Mouse (Mus musculus): Measurements from ENCODE around the gene Pcsk4.

DNA sequence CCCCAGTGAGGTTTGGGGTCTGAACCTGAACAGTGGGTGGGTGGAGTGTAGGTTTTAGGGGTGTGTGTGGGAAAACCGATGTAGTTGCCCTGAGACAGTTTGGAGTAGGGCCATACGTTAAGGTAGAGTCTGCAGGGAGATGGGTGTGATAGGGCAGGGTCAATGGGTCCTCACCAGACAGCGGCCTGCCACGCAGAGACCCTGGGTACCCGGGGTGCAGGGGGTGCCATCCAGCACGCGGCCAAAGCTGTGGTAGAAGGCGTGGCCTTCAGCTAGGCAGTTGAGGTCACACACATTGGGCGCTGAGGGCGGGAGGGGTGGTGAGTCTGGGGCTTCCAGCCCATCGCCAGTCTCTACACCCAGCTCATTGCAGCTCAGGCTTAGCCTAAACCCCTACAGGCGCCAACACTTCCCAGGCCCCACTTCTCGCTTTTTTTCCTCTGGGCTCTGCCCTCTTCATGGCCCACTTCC lies 14.2 kb upstream of the Pcsk4 start:
- TF ChIP-seq CTCF (IDR thresholded peaks at IDR 0.05; ENCODE audit: low read depth) (no peak), EP300 (optimal IDR thresholded peaks at IDR 0.05) (no peak)
